Mouse (Mus musculus): Measurements from ENCODE around the gene Cldn10. TPM values are rescaled to one million over a fixed set of nuclear protein-coding genes. Genes with fewer than 3 reads are reported as not detected.
A peak's percentile ranks its signal among the peaks of the same experiment; 100 is the strongest.
"Not testable (repeated sequence)": the region's sequence is repeated elsewhere in the genome, so short reads cannot be mapped to it uniquely, and the experiment has no call there.

Cldn10 gene
- polyA plus RNA-seq, 1 experiment from 2014 or later, result 1.5 TPM

DNA sequence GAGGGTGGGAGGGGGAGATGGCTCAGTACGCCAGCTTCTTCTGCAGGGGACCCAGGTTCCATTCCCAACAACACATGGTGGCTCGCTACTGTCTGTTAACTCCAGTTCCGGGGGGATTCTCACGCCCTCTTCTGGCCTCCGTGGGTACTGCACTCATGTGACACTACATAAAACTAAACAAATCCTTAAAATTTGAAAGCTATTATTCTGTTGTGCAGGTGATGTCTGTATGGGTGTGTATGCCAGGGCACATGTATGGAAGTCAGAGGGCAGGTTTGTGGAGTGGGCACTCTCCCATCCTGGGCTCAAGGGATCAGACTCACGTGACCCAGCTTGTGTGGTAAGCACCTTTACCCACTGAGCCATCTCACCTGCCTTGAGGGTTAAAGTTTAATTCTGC lies 16.6 kb downstream of the Cldn10 start:
- Histone ChIP-seq H3K9ac (no peak overlapping the region), H3K27me3 (replicated peaks) (peaks cover 7% of the 10 kb centered on the region; the same call in 1 of the 2 replicates), H3K27ac (replicated peaks) (no peak overlapping the region), H3K4me1 (peaks cover 15% of the 10 kb centered on the region), H3K4me2 (no peak overlapping the region), H3K9me3 (no peaks in the 10 kb centered on the region), H3K4me3 (no peak overlapping the region), H3K36me3 (no peaks in the 10 kb centered on the region)
- 34% methylated on average over 6 of the region's 6 CpGs for WGBS
- ATAC-seq (ENCODE audit: extremely low read depth, insufficient number of reproducible peaks, low FRiP score, low TSS enrichment), result no peak

DNA sequence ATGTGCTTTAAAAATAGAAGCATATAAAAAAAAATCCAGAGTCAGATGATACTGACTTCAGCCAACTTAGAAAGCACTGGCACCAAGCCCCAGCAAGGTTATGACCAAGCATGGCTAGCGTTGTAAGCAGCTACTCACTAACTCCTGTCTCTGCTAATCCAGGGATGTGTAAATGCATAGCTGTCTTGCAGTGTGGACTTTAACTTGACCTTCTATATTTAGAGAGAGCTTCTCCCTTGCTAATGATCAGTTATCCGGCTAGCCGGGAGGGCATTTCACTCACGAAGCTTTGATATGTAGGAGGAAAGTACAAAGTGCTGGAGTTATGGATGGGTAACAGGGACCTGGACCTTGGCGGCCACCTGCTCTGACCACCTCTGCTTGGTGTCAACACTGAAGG lies 19.9 kb downstream of the Cldn10 start:
- peaks cover 14% of the 10 kb centered on the region for H3K4me1 ChIP-seq
- no peak overlapping the region for H3K4me3 ChIP-seq
- no peak overlapping the region for H3K4me2 ChIP-seq
- 62% methylated on average over 5 of the region's 5 CpGs for WGBS
- H3K9me3 ChIP-seq, result no peaks in the 10 kb centered on the region
- no peaks in the 10 kb centered on the region for H3K36me3 ChIP-seq
- no peaks in the 10 kb centered on the region for H3K27me3 ChIP-seq (replicated peaks)
- no peak overlapping the region for H3K9ac ChIP-seq
- H3K27ac ChIP-seq (replicated peaks), result 0 out of 2 replicates have a peak overlapping the region, but pooled peaks have one; percentile 24
- no peak for ATAC-seq (ENCODE audit: extremely low read depth, insufficient number of reproducible peaks, low FRiP score, low TSS enrichment)

DNA sequence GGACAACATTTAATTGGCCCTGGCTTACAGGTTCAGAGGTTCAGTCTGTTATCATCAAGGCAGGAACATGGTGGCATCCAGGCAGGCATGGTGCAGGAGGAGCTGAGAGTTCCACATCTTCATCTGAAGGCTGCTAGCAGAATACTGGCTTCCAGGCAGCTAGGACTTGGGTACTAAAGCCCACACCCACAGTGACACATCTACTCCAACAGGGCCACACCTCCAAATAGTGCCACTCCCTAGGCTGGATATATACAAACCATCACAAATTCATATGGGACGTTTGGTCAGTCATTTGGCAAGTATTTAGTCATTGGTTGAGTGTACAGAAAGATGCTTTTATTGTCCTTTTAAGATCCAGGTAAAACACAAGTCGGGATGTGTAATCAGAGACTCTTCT lies 20.5 kb downstream of the Cldn10 start:
- H3K36me3 ChIP-seq; ATAC-seq (ENCODE audit: extremely low read depth, insufficient number of reproducible peaks, low FRiP score, low TSS enrichment); H3K9me3 ChIP-seq; H3K4me3 ChIP-seq; H3K27ac ChIP-seq (replicated peaks); H3K4me2 ChIP-seq; H3K27me3 ChIP-seq (replicated peaks); H3K9ac ChIP-seq: not testable (repeated sequence)
- WGBS, result 69% methylated on average over 2 of the region's 2 CpGs
- peaks cover 14% of the 10 kb centered on the region for H3K4me1 ChIP-seq

DNA sequence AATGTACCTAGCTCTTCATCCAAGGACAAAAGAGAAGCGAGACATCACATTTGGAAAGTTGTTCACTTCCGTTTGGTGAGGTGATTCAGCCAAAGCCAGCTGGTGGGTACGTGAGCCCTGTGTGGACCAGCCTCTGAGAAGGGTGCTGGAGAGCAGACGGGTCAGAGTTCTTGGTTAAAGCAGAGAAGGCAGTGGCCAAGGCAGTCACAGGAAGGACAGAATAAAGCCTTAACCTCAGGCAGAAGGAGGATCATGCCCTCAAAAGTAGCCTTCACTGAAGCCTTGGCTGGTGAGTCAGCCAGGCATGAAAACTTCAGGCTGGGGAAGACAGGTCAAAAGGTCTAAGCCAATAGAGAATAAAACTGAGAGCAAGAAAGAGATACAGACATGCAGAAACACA lies 22.0 kb downstream of the Cldn10 start:
- peak overlapping the region; percentile 26; the same call in 1 of the 2 replicates for H3K27ac ChIP-seq (replicated peaks)
- H3K27me3 ChIP-seq (replicated peaks), result peaks cover under 1% of the 10 kb centered on the region; the same call in 1 of the 2 replicates
- H3K4me3 ChIP-seq, result no peak overlapping the region
- 64% methylated on average over 4 of the region's 4 CpGs for WGBS
- no peaks in the 10 kb centered on the region for H3K36me3 ChIP-seq
- peaks cover 14% of the 10 kb centered on the region for H3K4me1 ChIP-seq
- no peak overlapping the region for H3K4me2 ChIP-seq
- H3K9me3 ChIP-seq, result no peaks in the 10 kb centered on the region
- ATAC-seq (ENCODE audit: extremely low read depth, insufficient number of reproducible peaks, low FRiP score, low TSS enrichment), result no peak
- no peak overlapping the region for H3K9ac ChIP-seq

DNA sequence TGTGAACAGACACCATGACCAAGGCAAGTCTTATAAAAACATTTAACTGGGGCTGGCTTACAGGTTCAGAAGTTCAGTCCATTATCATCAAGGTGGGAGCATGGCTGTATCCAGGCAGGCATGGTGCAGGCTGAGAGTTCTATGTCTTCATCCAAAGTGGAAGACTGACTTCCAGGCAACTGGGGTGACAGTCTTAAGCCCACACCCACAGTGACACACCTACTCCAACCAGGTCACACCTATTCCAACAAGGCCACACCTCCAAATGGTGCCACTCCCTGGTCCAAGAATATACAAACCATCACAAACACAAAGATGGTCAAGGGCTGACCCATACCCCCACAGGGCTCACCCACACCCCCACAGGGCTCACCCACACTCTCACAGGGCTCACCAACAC lies 23.5 kb downstream of the Cldn10 start:
- not testable (repeated sequence) for H3K27ac ChIP-seq (replicated peaks); ATAC-seq (ENCODE audit: extremely low read depth, insufficient number of reproducible peaks, low FRiP score, low TSS enrichment); H3K4me3 ChIP-seq; H3K27me3 ChIP-seq (replicated peaks); H3K4me2 ChIP-seq; H3K9me3 ChIP-seq; H3K36me3 ChIP-seq; H3K9ac ChIP-seq
- peaks cover 14% of the 10 kb centered on the region for H3K4me1 ChIP-seq

DNA sequence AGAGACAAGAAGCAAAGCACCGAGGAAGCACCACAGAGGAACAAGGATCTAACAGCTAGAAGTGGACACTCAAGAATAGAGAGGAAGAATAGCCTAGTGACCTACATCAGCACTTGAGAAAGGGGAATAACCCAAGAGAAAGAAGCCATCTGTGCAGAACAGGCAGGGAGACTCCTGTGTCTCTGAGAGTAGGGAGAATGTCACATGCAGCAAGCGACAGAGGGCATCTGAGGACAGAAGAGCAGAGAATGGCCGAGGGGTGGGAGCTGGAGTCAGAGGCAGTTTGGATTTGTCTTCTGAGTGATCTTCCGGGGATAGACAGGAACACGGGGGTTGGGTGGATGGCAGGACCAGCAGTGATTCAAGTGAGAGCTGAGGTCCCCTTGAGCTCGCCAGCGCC lies 25.4 kb downstream of the Cldn10 start:
- Histone ChIP-seq H3K9ac (no peak overlapping the region), H3K4me2 (no peak overlapping the region)
- WGBS, result 62% methylated on average over 7 of the region's 7 CpGs

DNA sequence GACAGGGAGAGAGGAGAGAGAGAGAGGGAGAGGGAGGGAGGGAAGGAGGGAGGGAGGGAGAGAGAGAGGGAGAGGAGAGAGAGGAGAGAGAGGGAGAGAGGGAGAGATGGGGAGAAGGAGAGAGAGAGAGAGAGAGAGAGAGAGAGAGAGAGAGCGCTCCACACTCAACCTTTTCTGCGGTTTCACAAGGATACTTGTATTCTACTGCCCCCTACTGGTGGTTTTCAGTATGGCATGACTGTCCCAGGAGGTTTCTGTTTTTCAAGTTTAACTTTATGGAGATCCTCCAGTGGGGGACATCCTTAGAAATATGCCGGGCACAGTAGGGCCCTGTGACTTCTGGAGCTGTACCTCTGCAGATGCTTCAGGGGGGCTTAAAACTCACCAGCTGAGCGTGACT lies 28.8 kb downstream of the Cldn10 start:
- Histone ChIP-seq H3K4me3 (0 out of 2 replicates have a peak overlapping the region, but pooled peaks have one; percentile 11), H3K9ac (no peak overlapping the region), H3K4me1 (no peaks in the 10 kb centered on the region), H3K27ac (replicated peaks) (no peak overlapping the region), H3K9me3 (peaks cover 7% of the 10 kb centered on the region; the same call in 1 of the 2 replicates), H3K36me3 (no peaks in the 10 kb centered on the region), H3K4me2 (peak overlapping the region; percentile 21; the same call in 1 of the 2 replicates), H3K27me3 (replicated peaks) (peaks cover 21% of the 10 kb centered on the region)
- WGBS, result 12% methylated on average over 4 of the region's 4 CpGs
- no peak for ATAC-seq (ENCODE audit: extremely low read depth, insufficient number of reproducible peaks, low FRiP score, low TSS enrichment)

More for the DNA sequence above, 25.4 kb downstream of the Cldn10 start:
- H3K36me3 ChIP-seq, result no peaks in the 10 kb centered on the region
- no peak overlapping the region for H3K27ac ChIP-seq (replicated peaks)
- ATAC-seq (ENCODE audit: extremely low read depth, insufficient number of reproducible peaks, low FRiP score, low TSS enrichment), result no peak
- H3K4me1 ChIP-seq, result peaks cover 12% of the 10 kb centered on the region
- H3K4me3 ChIP-seq, result no peak overlapping the region
- H3K27me3 ChIP-seq (replicated peaks), result peaks cover 10% of the 10 kb centered on the region; the same call in 1 of the 2 replicates
- H3K9me3 ChIP-seq, result peaks cover 6% of the 10 kb centered on the region; the same call in 1 of the 2 replicates

DNA sequence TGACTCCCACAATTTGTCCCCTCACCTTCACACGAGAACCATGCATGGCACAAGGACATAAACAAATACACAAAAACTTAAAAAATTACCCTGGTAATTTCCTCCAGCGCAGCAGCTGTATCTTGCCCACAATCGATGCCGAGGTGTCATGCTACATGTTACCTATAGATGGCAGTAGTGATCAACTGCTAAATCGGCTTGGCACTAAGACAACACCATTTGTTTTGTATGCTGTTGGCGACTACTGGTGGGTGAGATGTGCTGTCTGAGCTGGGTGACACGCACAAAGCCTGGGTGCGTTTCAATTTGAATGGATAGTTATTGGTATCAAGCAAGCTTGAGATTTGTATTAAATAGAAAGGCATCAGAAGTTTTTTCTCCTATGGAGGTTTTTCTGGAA lies 32.4 kb downstream of the Cldn10 start:
- no peak for ATAC-seq (ENCODE audit: extremely low read depth, insufficient number of reproducible peaks, low FRiP score, low TSS enrichment)
- Histone ChIP-seq H3K9ac (no peak overlapping the region), H3K36me3 (no peaks in the 10 kb centered on the region), H3K27me3 (replicated peaks) (peaks cover 18% of the 10 kb centered on the region), H3K4me2 (no peak overlapping the region; the same call in 1 of the 2 replicates), H3K4me1 (no peaks in the 10 kb centered on the region), H3K4me3 (no peak overlapping the region), H3K27ac (replicated peaks) (no peak overlapping the region), H3K9me3 (peaks cover 7% of the 10 kb centered on the region; the same call in 1 of the 2 replicates)
- WGBS, result 8% methylated on average over 8 of the region's 8 CpGs

DNA sequence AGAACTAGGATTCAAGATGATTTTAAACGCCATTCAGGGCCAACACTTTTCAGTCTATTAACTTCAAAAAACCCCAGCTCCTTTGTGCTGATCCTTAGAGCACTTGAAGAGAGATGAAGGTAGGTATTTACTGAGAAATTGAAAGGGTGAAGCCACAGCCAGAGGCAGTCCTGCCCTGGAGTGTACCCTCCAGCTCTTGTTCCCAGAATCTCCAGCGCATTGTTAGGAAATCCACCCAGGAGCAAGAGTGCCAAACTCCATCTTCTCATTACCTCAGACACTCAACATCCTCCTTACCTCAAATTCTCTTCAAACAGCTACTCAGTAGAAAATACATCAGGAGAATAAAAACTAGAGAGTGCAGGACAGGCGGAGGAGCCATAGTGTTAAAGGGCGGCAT lies 35.1 kb downstream of the Cldn10 start:
- ATAC-seq (ENCODE audit: extremely low read depth, insufficient number of reproducible peaks, low FRiP score, low TSS enrichment), result no peak
- H3K9me3 ChIP-seq, result peaks cover 3% of the 10 kb centered on the region; the same call in 1 of the 2 replicates
- 79% methylated on average over 4 of the region's 4 CpGs for WGBS
- H3K27ac ChIP-seq (replicated peaks), result no peak overlapping the region
- H3K27me3 ChIP-seq (replicated peaks), result peaks cover 11% of the 10 kb centered on the region
- no peak overlapping the region for H3K4me2 ChIP-seq
- no peak overlapping the region for H3K9ac ChIP-seq
- H3K4me1 ChIP-seq, result no peaks in the 10 kb centered on the region
- H3K36me3 ChIP-seq, result no peaks in the 10 kb centered on the region
- H3K4me3 ChIP-seq, result no peak overlapping the region

DNA sequence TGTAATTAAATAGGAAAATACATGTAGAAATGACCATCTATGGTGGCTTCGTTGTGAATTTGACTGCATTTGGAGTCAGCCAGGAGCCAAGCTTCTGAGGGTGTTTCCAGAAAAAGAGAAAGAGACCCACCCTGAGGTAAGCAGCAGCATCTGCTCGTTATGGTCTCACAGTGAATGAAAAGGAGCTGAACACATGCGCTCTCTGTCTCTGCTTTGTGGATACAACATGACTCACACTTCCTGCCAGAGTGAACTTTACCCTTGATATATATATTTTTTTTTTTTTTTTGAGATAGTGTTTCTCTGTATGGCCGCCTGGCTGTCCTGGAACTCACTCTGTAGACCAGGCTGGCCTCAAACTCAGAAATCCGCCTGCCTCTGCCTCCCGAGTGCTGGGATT lies 35.6 kb downstream of the Cldn10 start:
- H3K4me2 ChIP-seq, result no peak overlapping the region
- no peak overlapping the region for H3K27ac ChIP-seq (replicated peaks)
- no peak overlapping the region for H3K9ac ChIP-seq
- WGBS, result 64% methylated on average over 6 of the region's 6 CpGs
- no peaks in the 10 kb centered on the region for H3K36me3 ChIP-seq
- no peaks in the 10 kb centered on the region for H3K9me3 ChIP-seq
- H3K27me3 ChIP-seq (replicated peaks), result peaks cover 11% of the 10 kb centered on the region
- H3K4me1 ChIP-seq, result no peaks in the 10 kb centered on the region
- ATAC-seq (ENCODE audit: extremely low read depth, insufficient number of reproducible peaks, low FRiP score, low TSS enrichment), result no peak
- H3K4me3 ChIP-seq, result no peak overlapping the region

DNA sequence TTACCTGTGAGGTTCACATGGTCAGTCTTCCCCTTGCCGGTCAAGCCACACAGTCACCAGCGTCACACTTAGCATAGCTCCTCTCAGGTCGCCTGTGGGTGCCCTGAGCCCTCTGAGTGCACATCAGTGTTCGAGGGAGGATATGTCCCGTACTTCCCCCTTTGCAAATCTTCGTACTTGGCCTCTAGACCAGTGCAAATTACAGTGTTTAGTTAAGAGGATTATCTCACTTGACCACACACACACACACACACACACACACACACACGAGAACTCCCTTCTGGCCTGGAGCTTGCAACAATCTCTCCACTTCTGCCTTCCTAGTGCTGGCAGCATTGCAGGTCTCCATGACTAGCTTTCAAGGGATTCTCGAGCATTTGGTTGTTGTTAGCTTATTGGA lies 38.6 kb downstream of the Cldn10 start:
- no peak overlapping the region for H3K4me2 ChIP-seq
- ATAC-seq (ENCODE audit: extremely low read depth, insufficient number of reproducible peaks, low FRiP score, low TSS enrichment), result no peak
- no peaks in the 10 kb centered on the region for H3K9me3 ChIP-seq
- no peak overlapping the region for H3K4me3 ChIP-seq
- no peak overlapping the region for H3K9ac ChIP-seq
- no peak overlapping the region for H3K27ac ChIP-seq (replicated peaks)
- WGBS, result 70% methylated on average over 8 of the region's 8 CpGs
- no peaks in the 10 kb centered on the region for H3K36me3 ChIP-seq
- H3K27me3 ChIP-seq (replicated peaks), result no peaks in the 10 kb centered on the region
- H3K4me1 ChIP-seq, result no peaks in the 10 kb centered on the region

DNA sequence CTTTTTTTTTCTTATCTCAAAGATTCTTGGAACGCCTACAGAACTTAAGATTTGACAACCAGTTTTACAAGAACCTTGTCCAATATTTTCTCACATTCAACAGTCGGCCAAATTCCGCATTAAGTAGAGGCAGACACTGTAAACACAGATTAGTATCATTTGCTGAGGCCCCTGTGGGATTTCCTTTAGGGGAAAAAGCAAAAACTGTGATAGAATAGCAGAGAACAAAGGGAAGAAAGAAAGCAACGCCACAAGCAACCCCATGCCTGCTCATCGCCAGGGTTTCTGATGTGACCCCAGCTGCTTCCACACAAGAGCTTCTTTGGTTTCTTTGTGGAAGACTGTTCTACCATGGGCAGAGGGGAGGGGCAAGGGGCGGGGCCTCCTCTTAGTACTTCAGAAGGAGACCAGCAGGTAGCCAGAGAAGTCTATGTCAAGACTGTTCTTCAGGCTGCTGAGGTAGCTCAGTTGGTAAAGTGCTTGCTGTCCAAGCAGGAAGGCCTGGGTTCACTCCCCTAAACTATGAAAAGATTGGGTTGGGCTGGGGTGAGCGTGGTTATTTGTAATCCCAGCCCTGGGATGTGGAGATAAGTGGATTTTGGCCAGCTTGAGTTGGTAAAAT lies 39.7 kb downstream of the Cldn10 start:
- Histone ChIP-seq H3K27ac (replicated peaks) (no peak overlapping the region), H3K27me3 (replicated peaks) (no peaks in the 10 kb centered on the region), H3K9me3 (no peaks in the 10 kb centered on the region), H3K4me3 (no peak overlapping the region), H3K36me3 (no peaks in the 10 kb centered on the region), H3K4me1 (no peaks in the 10 kb centered on the region), H3K4me2 (no peak overlapping the region), H3K9ac (no peak overlapping the region)
- ATAC-seq (ENCODE audit: extremely low read depth, insufficient number of reproducible peaks, low FRiP score, low TSS enrichment), result no peak
- 40% methylated on average over 7 of the region's 7 CpGs for WGBS
